Mouse (Mus musculus): ENCODE measurements around the gene Ftl1. TPM values are rescaled to one million over a fixed set of nuclear protein-coding genes. Genes with fewer than 3 reads are reported as not detected.

Gene Ftl1
- polyA plus RNA-seq, 1 experiment from 2014 or later, result 4,320 TPM

GRCm38 (mm10) chr7:45451344-45451982, 8.2 kb downstream of the Ftl1 start:
- H3K4me3 ChIP-seq (ENCODE audit: low read depth, low read length), result no peak overlapping the region
- H3K27ac ChIP-seq (ENCODE audit: low read depth, low read length), result no peak overlapping the region
- no peak overlapping the region for H3K4me2 ChIP-seq
- ATAC-seq (replicated peaks; ENCODE audit: insufficient number of reproducible peaks, low FRiP score, low TSS enrichment), result 0 out of 2 replicates have a peak, but pooled peaks have one; percentile 22
- H3K4me1 ChIP-seq (ENCODE audit: control insufficient read depth, insufficient read depth, low read length), result peaks cover 5% of the 10 kb centered on the region; the same call in 1 of the 2 replicates
- 48% methylated on average over 23 of the region's 23 CpGs for WGBS (ENCODE audit: insufficient replicate concordance)
- no peak overlapping the region for H3K9ac ChIP-seq (ENCODE audit: low read depth, low read length)
- H3K36me3 ChIP-seq (ENCODE audit: control insufficient read depth, insufficient read depth, low read length), result peaks cover 10% of the 10 kb centered on the region
- H3K9me3 ChIP-seq (replicated peaks; ENCODE audit: control insufficient read depth, low read length), result no peaks in the 10 kb centered on the region
- no peaks in the 10 kb centered on the region for H3K27me3 ChIP-seq (ENCODE audit: control insufficient read depth, insufficient read depth, low read length)

- Histone ChIP-seq H3K36me3 (ENCODE audit: control insufficient read depth, insufficient read depth, low read length) (peaks cover 10% of the 10 kb centered on the region), H3K9ac (ENCODE audit: low read depth, low read length) (no peak overlapping the region), H3K27ac (ENCODE audit: low read depth, low read length) (no peak overlapping the region), H3K4me1 (ENCODE audit: control insufficient read depth, insufficient read depth, low read length) (peaks cover 5% of the 10 kb centered on the region; the same call in 1 of the 2 replicates), H3K4me3 (ENCODE audit: low read depth, low read length) (no peak overlapping the region), H3K27me3 (ENCODE audit: control insufficient read depth, insufficient read depth, low read length) (no peaks in the 10 kb centered on the region), H3K4me2 (no peak overlapping the region), H3K9me3 (replicated peaks; ENCODE audit: control insufficient read depth, low read length) (no peaks in the 10 kb centered on the region)
- no peak for ATAC-seq (replicated peaks; ENCODE audit: insufficient number of reproducible peaks, low FRiP score, low TSS enrichment)
- 89% methylated on average over 1 of the region's 1 CpGs for WGBS (ENCODE audit: insufficient replicate concordance)
Measured at GRCm38 (mm10) chr7:45449974-45450373, 9.7 kb downstream of the Ftl1 start.

GRCm38 (mm10) chr7:45447325-45447990, 12.2 kb downstream of the Ftl1 start:
- peak overlapping the region; percentile 14; the same call in 1 of the 2 replicates for H3K4me3 ChIP-seq (ENCODE audit: low read depth, low read length)
- H3K9ac ChIP-seq (ENCODE audit: low read depth, low read length), result 0 out of 2 replicates have a peak overlapping the region, but pooled peaks have one; percentile 39
- no peaks in the 10 kb centered on the region for H3K27me3 ChIP-seq (ENCODE audit: control insufficient read depth, insufficient read depth, low read length)
- no peak for ATAC-seq (replicated peaks; ENCODE audit: insufficient number of reproducible peaks, low FRiP score, low TSS enrichment)
- peak overlapping the region; percentile 35 for H3K4me2 ChIP-seq
- WGBS (ENCODE audit: insufficient replicate concordance), result 20% methylated on average over 11 of the region's 11 CpGs
- H3K27ac ChIP-seq (ENCODE audit: low read depth, low read length), result no peak overlapping the region
- peaks cover 20% of the 10 kb centered on the region for H3K36me3 ChIP-seq (ENCODE audit: control insufficient read depth, insufficient read depth, low read length)
- H3K9me3 ChIP-seq (replicated peaks; ENCODE audit: control insufficient read depth, low read length), result no peaks in the 10 kb centered on the region
- H3K4me1 ChIP-seq (ENCODE audit: control insufficient read depth, insufficient read depth, low read length), result peaks cover 5% of the 10 kb centered on the region; the same call in 1 of the 2 replicates

GRCm38 (mm10) chr7:45446589-45446988, 13.1 kb downstream of the Ftl1 start:
- ATAC-seq (replicated peaks; ENCODE audit: insufficient number of reproducible peaks, low FRiP score, low TSS enrichment), result no peak
- peaks cover 5% of the 10 kb centered on the region; the same call in 1 of the 2 replicates for H3K4me1 ChIP-seq (ENCODE audit: control insufficient read depth, insufficient read depth, low read length)
- no peaks in the 10 kb centered on the region for H3K9me3 ChIP-seq (replicated peaks; ENCODE audit: control insufficient read depth, low read length)
- no peak overlapping the region for H3K4me3 ChIP-seq (ENCODE audit: low read depth, low read length)
- no peak overlapping the region for H3K27ac ChIP-seq (ENCODE audit: low read depth, low read length)
- no peak overlapping the region for H3K9ac ChIP-seq (ENCODE audit: low read depth, low read length)
- no peak overlapping the region for H3K4me2 ChIP-seq
- no peaks in the 10 kb centered on the region for H3K27me3 ChIP-seq (ENCODE audit: control insufficient read depth, insufficient read depth, low read length)
- peaks cover 22% of the 10 kb centered on the region for H3K36me3 ChIP-seq (ENCODE audit: control insufficient read depth, insufficient read depth, low read length)

GRCm38 (mm10) chr7:45443526-45444420, 15.9 kb downstream of the Ftl1 start:
- Histone ChIP-seq H3K27ac (ENCODE audit: low read depth, low read length) (no peak overlapping the region), H3K27me3 (ENCODE audit: control insufficient read depth, insufficient read depth, low read length) (no peaks in the 10 kb centered on the region), H3K4me2 (no peak overlapping the region), H3K4me1 (ENCODE audit: control insufficient read depth, insufficient read depth, low read length) (peaks cover 5% of the 10 kb centered on the region; the same call in 1 of the 2 replicates), H3K36me3 (ENCODE audit: control insufficient read depth, insufficient read depth, low read length) (peaks cover 28% of the 10 kb centered on the region), H3K9me3 (replicated peaks; ENCODE audit: control insufficient read depth, low read length) (no peaks in the 10 kb centered on the region), H3K4me3 (ENCODE audit: low read depth, low read length) (no peak overlapping the region), H3K9ac (ENCODE audit: low read depth, low read length) (no peak overlapping the region)
- ATAC-seq (replicated peaks; ENCODE audit: insufficient number of reproducible peaks, low FRiP score, low TSS enrichment), result no peak
- WGBS (ENCODE audit: insufficient replicate concordance), result 71% methylated on average over 22 of the region's 22 CpGs

- H3K27ac ChIP-seq (ENCODE audit: low read depth, low read length), result no peak within 1 kb of the TSS
- no peaks in the 10 kb centered on the region for H3K9me3 ChIP-seq (replicated peaks; ENCODE audit: control insufficient read depth, low read length)
- peak within 1 kb of the TSS; percentile 46 for H3K9ac ChIP-seq (ENCODE audit: low read depth, low read length)
- H3K4me3 ChIP-seq (ENCODE audit: low read depth, low read length), result no peak within 1 kb of the TSS; the same call in 1 of the 2 replicates
- peaks cover 13% of the 10 kb centered on the region for H3K36me3 ChIP-seq (ENCODE audit: control insufficient read depth, insufficient read depth, low read length)
- H3K4me1 ChIP-seq (ENCODE audit: control insufficient read depth, insufficient read depth, low read length), result peaks cover 38% of the 10 kb centered on the region
- no peaks in the 10 kb centered on the region for H3K27me3 ChIP-seq (ENCODE audit: control insufficient read depth, insufficient read depth, low read length)
- peak within 1 kb of the TSS; percentile 96 for H3K4me2 ChIP-seq
- no peak for ATAC-seq (replicated peaks; ENCODE audit: insufficient number of reproducible peaks, low FRiP score, low TSS enrichment)
- 17% methylated on average over 19 of the region's 19 CpGs for WGBS (ENCODE audit: insufficient replicate concordance)
Measured at GRCm38 (mm10) chr7:45437521-45438276, 22.0 kb downstream of the Ftl1 start, which contains the start of gene Ruvbl2. TSS of gene Ruvbl2 (minus strand) at chr7:45438096.

- WGBS (ENCODE audit: insufficient replicate concordance), result 20% methylated on average over 6 of the region's 6 CpGs
- no peak overlapping the region for H3K9ac ChIP-seq (ENCODE audit: low read depth, low read length)
- no peaks in the 10 kb centered on the region for H3K9me3 ChIP-seq (replicated peaks; ENCODE audit: control insufficient read depth, low read length)
- H3K4me3 ChIP-seq (ENCODE audit: low read depth, low read length), result no peak overlapping the region; the same call in 1 of the 2 replicates
- peak overlapping the region; percentile 96 for H3K4me2 ChIP-seq
- ATAC-seq (replicated peaks; ENCODE audit: insufficient number of reproducible peaks, low FRiP score, low TSS enrichment), result no peak
- no peak overlapping the region for H3K27ac ChIP-seq (ENCODE audit: low read depth, low read length)
- peaks cover 11% of the 10 kb centered on the region for H3K36me3 ChIP-seq (ENCODE audit: control insufficient read depth, insufficient read depth, low read length)
- peaks cover 38% of the 10 kb centered on the region for H3K4me1 ChIP-seq (ENCODE audit: control insufficient read depth, insufficient read depth, low read length)
- H3K27me3 ChIP-seq (ENCODE audit: control insufficient read depth, insufficient read depth, low read length), result no peaks in the 10 kb centered on the region
Measured at GRCm38 (mm10) chr7:45437046-45437445, 22.6 kb downstream of the Ftl1 start.

- Histone ChIP-seq H3K36me3 (ENCODE audit: control insufficient read depth, insufficient read depth, low read length) (peaks cover 7% of the 10 kb centered on the region), H3K27ac (ENCODE audit: low read depth, low read length) (no peak overlapping the region), H3K4me1 (ENCODE audit: control insufficient read depth, insufficient read depth, low read length) (peaks cover 38% of the 10 kb centered on the region), H3K4me2 (peak overlapping the region; percentile 96), H3K4me3 (ENCODE audit: low read depth, low read length) (peak overlapping the region; percentile 86), H3K27me3 (ENCODE audit: control insufficient read depth, insufficient read depth, low read length) (no peaks in the 10 kb centered on the region), H3K9ac (ENCODE audit: low read depth, low read length) (no peak overlapping the region), H3K9me3 (replicated peaks; ENCODE audit: control insufficient read depth, low read length) (no peaks in the 10 kb centered on the region)
- WGBS (ENCODE audit: insufficient replicate concordance), result 81% methylated on average over 5 of the region's 5 CpGs
- ATAC-seq (replicated peaks; ENCODE audit: insufficient number of reproducible peaks, low FRiP score, low TSS enrichment), result no peak
Measured at GRCm38 (mm10) chr7:45436444-45436843, 23.2 kb downstream of the Ftl1 start.

Measured in heart, embryonic 11.5 days (tissue).